Mouse (Mus musculus) spleen, adult 2 months (tissue): Measurements from ENCODE around the gene Patl2.
A peak's percentile ranks its signal among the peaks of the same experiment; 100 is the strongest.

Source experiments
- CTCF ChIP-seq: fragments of 200-500 bp; IDR thresholded peaks from 2 replicates; pipeline ENCODE4 v1.5.1; 2011; ENCODE audit warnings: mild to moderate bottlenecking, inconsistent platforms; ENCODE audit not compliant: insufficient read depth, insufficient read length, insufficient replicate concordance; ENCODE audit errors: extremely low read depth
- POLR2A ChIP-seq: fragments of 200-500 bp; IDR thresholded peaks from 2 replicates; pipeline ENCODE4 v1.6.1; 2011; ENCODE audit warnings: low read depth, low read length, inconsistent platforms

- no peak for TF ChIP-seq POLR2A
- peak; percentile 65; the same call in 1 of the 2 replicates for TF ChIP-seq CTCF
Measured at GRCm38 (mm10) chr2:122160680-122161079, 25.3 kb downstream of the Patl2 start, which contains the start of gene Trim69.
